Mouse (Mus musculus): ENCODE measurements around the gene Dag1. TPM values are rescaled to one million over a fixed set of nuclear protein-coding genes. Genes with fewer than 3 reads are reported as not detected.

The Dag1 gene
- polyA plus RNA-seq, 1 experiment, result 102 TPM

DNA sequence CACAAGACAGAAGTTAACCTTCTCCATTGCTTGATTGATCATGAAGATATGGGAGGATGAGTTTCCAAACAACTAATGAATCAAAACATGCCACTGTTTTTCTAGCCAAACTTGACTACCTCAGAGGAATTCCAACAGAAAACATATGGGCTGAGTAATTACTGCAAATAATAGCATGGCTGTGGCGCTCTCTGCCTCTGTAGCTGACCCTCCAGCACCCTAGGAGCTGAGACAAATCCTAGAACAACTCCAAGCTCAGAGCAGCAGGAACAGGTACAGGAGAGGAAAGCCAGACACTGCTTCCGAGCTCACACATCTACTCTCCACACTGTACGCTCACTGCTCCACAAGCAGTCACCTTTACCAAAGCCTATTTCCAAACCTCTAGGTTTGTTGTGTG, 24.9 kb downstream of the Dag1 start:
- Histone ChIP-seq H3K4me3 (ENCODE audit: insufficient read depth, low read length) (no peak overlapping the region), H3K27ac (ENCODE audit: insufficient read depth, low read length) (peak overlapping the region; percentile 69; the same call in 1 of the 2 replicates), H3K4me1 (ENCODE audit: control insufficient read depth, insufficient read depth, low read length) (peaks cover 9% of the 10 kb centered on the region)
- TF ChIP-seq POLR2A (IDR thresholded peaks at IDR 0.05; ENCODE audit: low read depth, low read length), result no peak
- no peak for TF ChIP-seq CTCF (IDR thresholded peaks at IDR 0.05; ENCODE audit: borderline replicate concordance, insufficient read depth, low read length)

DNA sequence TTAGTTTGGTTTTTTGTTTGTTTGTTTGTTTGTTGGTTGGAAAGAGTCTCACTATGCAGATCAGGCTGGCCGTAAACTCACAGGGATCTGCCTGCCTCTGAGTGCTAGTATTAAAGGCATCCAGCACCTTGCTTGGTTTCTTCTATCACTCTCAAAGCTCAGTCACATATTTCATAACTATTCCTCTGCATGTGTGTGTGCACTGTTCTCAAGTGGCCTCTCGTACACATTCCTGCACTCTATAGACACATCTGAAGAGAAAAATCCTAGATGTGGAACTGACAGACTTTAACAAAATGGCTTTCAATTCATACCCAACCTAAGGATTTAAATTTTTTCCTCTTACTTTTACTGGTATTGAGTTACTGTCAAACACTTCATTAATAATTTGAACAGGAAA, 25.4 kb downstream of the Dag1 start:
- H3K4me1 ChIP-seq (ENCODE audit: control insufficient read depth, insufficient read depth, low read length), result peaks cover 9% of the 10 kb centered on the region
- peak overlapping the region; percentile 20; the same call in 1 of the 2 replicates for H3K27ac ChIP-seq (ENCODE audit: insufficient read depth, low read length)
- no peak overlapping the region for H3K4me3 ChIP-seq (ENCODE audit: insufficient read depth, low read length)
- TF ChIP-seq CTCF (IDR thresholded peaks at IDR 0.05; ENCODE audit: borderline replicate concordance, insufficient read depth, low read length), result no peak
- TF ChIP-seq POLR2A (IDR thresholded peaks at IDR 0.05; ENCODE audit: low read depth, low read length), result no peak

DNA sequence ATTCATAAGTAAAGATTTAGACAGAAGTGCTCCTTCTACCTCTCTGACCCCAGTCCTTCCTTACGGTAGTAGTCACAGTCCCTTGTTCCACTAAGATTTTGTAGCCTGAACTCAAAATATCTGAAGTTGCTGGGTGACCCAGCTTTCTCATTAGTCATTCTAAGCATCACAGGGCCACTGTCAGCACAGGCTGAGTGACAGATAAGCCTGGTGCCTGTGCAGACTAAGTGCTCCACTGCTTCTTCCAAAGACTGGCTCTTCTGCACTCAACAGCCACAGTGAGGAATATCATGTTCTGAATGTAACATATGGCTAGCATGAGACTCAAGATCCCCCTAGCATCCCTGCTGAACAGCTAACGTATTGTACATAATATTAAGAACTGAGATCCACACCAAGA, 29.1 kb downstream of the Dag1 start:
- Histone ChIP-seq H3K4me1 (ENCODE audit: control insufficient read depth, insufficient read depth, low read length) (peaks cover 3% of the 10 kb centered on the region), H3K4me3 (ENCODE audit: insufficient read depth, low read length) (no peak overlapping the region), H3K27ac (ENCODE audit: insufficient read depth, low read length) (no peak overlapping the region)
- no peak for TF ChIP-seq POLR2A (IDR thresholded peaks at IDR 0.05; ENCODE audit: low read depth, low read length)
- no peak for TF ChIP-seq CTCF (IDR thresholded peaks at IDR 0.05; ENCODE audit: borderline replicate concordance, insufficient read depth, low read length)

DNA sequence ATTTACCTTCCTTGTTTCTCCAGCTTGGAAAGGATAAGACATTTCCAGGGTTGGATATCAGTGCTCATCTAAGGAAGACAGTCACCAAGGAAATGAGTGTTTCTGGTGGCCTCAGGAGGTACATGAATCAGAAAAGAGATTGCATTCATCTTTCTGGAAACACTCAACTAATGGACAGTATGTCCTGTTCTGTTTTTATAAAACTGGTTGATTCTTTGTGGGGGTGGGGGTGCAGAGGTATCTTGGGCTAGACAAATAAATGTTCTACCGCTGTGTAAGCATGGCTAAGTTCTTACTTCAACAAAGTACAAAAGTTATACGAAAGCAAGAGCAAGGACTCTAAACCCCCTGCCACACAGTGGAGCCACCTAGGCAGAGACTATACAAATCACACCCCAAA, 30.9 kb downstream of the Dag1 start:
- no peak for TF ChIP-seq CTCF (IDR thresholded peaks at IDR 0.05; ENCODE audit: borderline replicate concordance, insufficient read depth, low read length)
- no peak for TF ChIP-seq POLR2A (IDR thresholded peaks at IDR 0.05; ENCODE audit: low read depth, low read length)
- Histone ChIP-seq H3K27ac (ENCODE audit: insufficient read depth, low read length) (no peak overlapping the region), H3K4me1 (ENCODE audit: control insufficient read depth, insufficient read depth, low read length) (no peaks in the 10 kb centered on the region), H3K4me3 (ENCODE audit: insufficient read depth, low read length) (no peak overlapping the region)

DNA sequence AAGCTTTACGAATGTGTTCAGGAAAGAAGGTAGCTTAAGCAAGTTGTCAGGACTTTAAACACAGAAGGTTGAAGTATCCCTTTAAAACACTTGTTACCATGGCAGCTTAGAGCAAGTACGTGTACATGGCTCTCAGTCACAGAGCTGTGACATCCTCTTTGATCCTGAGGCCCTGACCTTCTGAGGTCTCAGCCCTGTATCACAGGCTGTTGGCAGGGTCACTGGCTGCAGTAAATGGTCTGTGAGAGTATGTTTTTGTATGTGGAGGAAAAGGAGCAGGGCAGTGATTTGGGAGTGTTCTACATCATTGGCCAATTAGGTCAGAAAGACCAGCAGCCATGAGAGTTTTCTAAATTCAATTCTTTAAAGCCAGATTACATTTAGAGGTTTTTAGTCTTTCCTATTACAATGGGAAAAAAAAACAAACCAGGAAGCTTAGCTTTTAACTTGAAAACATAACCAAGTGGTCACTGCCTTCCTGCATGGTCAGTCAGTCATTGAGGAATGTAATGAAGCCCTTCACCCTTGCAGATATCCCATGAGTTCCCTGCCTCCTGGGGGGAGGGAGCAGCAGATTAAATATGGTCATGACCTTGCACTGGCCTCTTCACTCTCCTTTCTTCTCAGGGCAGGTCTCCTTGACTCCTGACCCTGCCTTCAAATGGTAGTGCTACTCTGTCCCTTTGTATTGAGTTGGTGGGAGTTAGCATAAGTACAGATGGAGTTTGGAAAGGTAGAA, 35.7 kb downstream of the Dag1 start:
- H3K4me1 ChIP-seq (ENCODE audit: control insufficient read depth, insufficient read depth, low read length), result no peaks in the 10 kb centered on the region

DNA sequence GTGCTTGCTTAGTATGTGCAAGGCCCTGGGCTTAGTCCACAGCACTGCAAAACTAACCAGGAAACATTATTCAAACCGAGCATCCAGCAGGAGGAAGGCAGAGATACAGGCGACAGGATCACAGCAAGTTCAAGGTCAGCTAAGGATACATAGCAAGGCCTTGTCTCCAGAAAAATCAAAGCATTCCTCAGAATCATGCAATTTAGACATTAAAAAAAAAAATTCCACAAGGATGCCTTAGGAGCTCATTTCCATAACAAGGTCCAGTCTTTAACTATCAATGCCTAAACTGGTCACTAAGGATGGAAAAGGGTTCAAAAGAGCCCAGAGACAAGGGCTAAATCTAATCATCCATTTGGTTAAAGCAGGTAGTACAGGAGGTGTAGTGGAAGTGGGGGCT, 38.6 kb downstream of the Dag1 start:
- H3K27ac ChIP-seq (ENCODE audit: insufficient read depth, low read length), result no peak overlapping the region
- peaks cover 4% of the 10 kb centered on the region; the same call in 1 of the 2 replicates for H3K4me1 ChIP-seq (ENCODE audit: control insufficient read depth, insufficient read depth, low read length)
- TF ChIP-seq CTCF (IDR thresholded peaks at IDR 0.05; ENCODE audit: borderline replicate concordance, insufficient read depth, low read length) (no peak), POLR2A (IDR thresholded peaks at IDR 0.05; ENCODE audit: low read depth, low read length) (no peak)
- H3K4me3 ChIP-seq (ENCODE audit: insufficient read depth, low read length), result no peak overlapping the region

More for the DNA sequence above, 35.7 kb downstream of the Dag1 start:
- Histone ChIP-seq H3K27ac (ENCODE audit: insufficient read depth, low read length) (no peak overlapping the region), H3K4me3 (ENCODE audit: insufficient read depth, low read length) (no peak overlapping the region)
- TF ChIP-seq CTCF (IDR thresholded peaks at IDR 0.05; ENCODE audit: borderline replicate concordance, insufficient read depth, low read length) (no peak), POLR2A (IDR thresholded peaks at IDR 0.05; ENCODE audit: low read depth, low read length) (no peak)

DNA sequence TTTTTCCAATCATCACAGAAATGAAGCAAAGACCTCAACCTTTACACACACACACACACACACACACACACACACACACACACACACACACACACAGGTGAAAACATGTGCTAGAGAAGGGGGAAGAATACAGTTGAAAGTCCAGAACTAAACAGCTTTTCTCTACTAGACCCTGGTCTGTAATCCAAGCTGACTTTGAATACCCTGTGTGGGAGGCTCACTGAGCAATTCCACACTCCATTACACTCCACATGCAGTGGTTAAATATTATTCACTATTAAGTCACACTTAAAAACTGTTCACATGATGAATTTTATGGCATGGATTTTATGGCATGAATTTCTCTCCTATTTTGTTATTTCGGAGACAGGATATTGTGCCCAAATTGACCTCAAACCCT, 40.1 kb downstream of the Dag1 start:
- Histone ChIP-seq H3K27ac (ENCODE audit: insufficient read depth, low read length) (peak overlapping the region; percentile 44; the same call in 1 of the 2 replicates), H3K4me3 (ENCODE audit: insufficient read depth, low read length) (no peak overlapping the region), H3K4me1 (ENCODE audit: control insufficient read depth, insufficient read depth, low read length) (peaks cover 4% of the 10 kb centered on the region; the same call in 1 of the 2 replicates)
- TF ChIP-seq POLR2A (IDR thresholded peaks at IDR 0.05; ENCODE audit: low read depth, low read length) (no peak), CTCF (IDR thresholded peaks at IDR 0.05; ENCODE audit: borderline replicate concordance, insufficient read depth, low read length) (no peak)

DNA sequence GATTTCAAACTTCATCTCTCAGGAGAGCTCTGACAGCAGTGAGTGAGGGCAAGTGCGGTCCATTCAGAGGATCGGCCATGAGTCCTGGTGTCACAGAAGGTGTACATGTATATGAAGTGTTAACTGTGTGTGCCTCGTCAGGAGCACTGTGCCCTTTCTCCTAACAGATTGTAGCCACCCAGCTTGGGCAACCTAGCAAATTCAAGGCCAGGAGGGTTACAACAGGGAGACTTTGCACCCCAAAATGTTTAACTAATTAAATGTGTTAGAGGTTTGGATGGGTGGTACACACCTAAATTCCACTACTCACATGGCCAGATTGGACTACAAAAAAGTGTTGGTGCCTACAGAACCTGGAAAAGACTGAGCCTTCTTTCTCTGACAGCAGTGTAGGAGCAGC, 42.2 kb downstream of the Dag1 start:
- TF ChIP-seq POLR2A (IDR thresholded peaks at IDR 0.05; ENCODE audit: low read depth, low read length) (no peak), CTCF (IDR thresholded peaks at IDR 0.05; ENCODE audit: borderline replicate concordance, insufficient read depth, low read length) (no peak)
- Histone ChIP-seq H3K4me3 (ENCODE audit: insufficient read depth, low read length) (no peak overlapping the region), H3K4me1 (ENCODE audit: control insufficient read depth, insufficient read depth, low read length) (peaks cover 4% of the 10 kb centered on the region; the same call in 1 of the 2 replicates), H3K27ac (ENCODE audit: insufficient read depth, low read length) (no peak overlapping the region)

DNA sequence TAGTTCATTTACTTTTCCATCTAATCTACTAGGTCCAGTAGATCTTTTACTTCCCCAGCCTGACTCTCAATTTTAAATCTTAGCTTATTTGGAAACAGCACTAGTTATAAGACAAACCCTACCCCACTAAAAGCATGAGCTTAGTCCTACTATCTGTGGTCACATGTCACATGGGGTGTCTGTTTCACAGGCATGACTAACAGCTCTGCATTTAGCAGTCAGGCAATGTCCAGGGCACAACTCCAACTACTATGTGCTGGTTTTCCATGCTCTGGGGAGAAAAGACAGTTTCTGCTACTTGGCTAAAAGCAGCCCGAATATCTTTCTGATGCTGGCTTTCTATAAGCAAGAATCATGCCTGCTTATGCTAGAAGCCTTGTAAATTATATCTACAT, 43.4 kb downstream of the Dag1 start:
- TF ChIP-seq CTCF (IDR thresholded peaks at IDR 0.05; ENCODE audit: borderline replicate concordance, insufficient read depth, low read length) (no peak), POLR2A (IDR thresholded peaks at IDR 0.05; ENCODE audit: low read depth, low read length) (no peak)
- Histone ChIP-seq H3K4me3 (ENCODE audit: insufficient read depth, low read length) (no peak overlapping the region), H3K27ac (ENCODE audit: insufficient read depth, low read length) (peak overlapping the region; percentile 62), H3K4me1 (ENCODE audit: control insufficient read depth, insufficient read depth, low read length) (peaks cover 4% of the 10 kb centered on the region; the same call in 1 of the 2 replicates)

DNA sequence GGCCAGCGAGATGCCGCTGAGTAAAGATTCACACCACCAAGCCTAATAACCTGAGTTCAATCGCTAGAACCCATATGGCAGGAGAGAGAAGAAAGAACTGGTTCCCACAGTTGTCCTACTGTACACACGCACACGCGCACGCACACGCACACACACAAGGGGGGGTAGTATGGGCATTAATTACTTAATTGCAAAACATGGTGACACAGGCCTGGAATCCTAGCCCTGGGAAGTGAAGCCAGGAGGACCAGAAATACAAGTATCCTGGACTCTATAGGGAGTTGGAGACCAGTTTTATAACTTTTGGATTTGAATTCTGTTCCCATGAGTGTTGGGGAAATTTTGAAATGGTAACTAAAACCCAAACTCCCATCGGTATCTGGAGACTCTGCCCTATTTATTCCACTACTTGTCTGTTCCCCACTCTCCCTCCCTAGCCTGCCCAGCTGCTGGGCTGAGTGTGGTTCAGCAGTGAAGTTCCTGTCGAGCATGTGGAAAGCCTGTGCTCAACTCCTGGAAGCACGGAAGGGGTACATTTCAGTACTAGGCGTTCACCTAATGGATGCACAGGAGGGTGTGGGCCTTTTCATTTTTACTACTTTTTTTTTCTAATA, 43.9 kb downstream of the Dag1 start:
- peaks cover 4% of the 10 kb centered on the region; the same call in 1 of the 2 replicates for H3K4me1 ChIP-seq (ENCODE audit: control insufficient read depth, insufficient read depth, low read length)
- H3K27ac ChIP-seq (ENCODE audit: insufficient read depth, low read length), result peak overlapping the region; percentile 62
- H3K4me3 ChIP-seq (ENCODE audit: insufficient read depth, low read length), result no peak overlapping the region
- TF ChIP-seq CTCF (IDR thresholded peaks at IDR 0.05; ENCODE audit: borderline replicate concordance, insufficient read depth, low read length) (no peak), POLR2A (IDR thresholded peaks at IDR 0.05; ENCODE audit: low read depth, low read length) (no peak)
